Mouse (Mus musculus) urinary bladder, adult 2 months (tissue): ENCODE data around the gene Rnd3. TPM values are rescaled to one million over a fixed set of nuclear protein-coding genes. Genes with fewer than 3 reads are reported as not detected.

Source experiments
- DNase-seq: peaks from one replicate; pipeline ENCODE4 v3.0.0; 2022; ENCODE audit warnings: low spot score
- polyA plus RNA-seq: library from polyadenylated mRNA; depleted of rRNA; stranded (reverse); fragments of >200 nt; gene quantifications from 2 replicates; pipeline ENCODE4 v1.2.3, GENCODE M21; 2012; rRNA removed

Rnd3 gene
- 32.0 and 41.7 TPM in 2 replicates for polyA plus RNA-seq

- DNase-seq, result peak; percentile 94
These were observed at the start of gene Rnd3 for GRCm38 (mm10) chr2:51148975-51149374. TSS of gene Rnd3 (minus strand) at chr2:51149111.

- no peak for DNase-seq
These were observed 43.4 kb upstream of the Rnd3 start for GRCm38 (mm10) chr2:51192319-51192718.

GRCm38 (mm10) chr2:51185762-51186161, 36.9 kb upstream of the Rnd3 start:
- no peak for DNase-seq

GRCm38 (mm10) chr2:51182990-51183389, 34.1 kb upstream of the Rnd3 start:
- DNase-seq, result no peak

- DNase-seq, result no peak
These were observed 32.5 kb upstream of the Rnd3 start for GRCm38 (mm10) chr2:51181376-51181775.

GRCm38 (mm10) chr2:51179096-51179495, 30.2 kb upstream of the Rnd3 start:
- DNase-seq, result no peak

GRCm38 (mm10) chr2:51177615-51178014, 28.7 kb upstream of the Rnd3 start:
- no peak for DNase-seq

GRCm38 (mm10) chr2:51175276-51175675, 26.4 kb upstream of the Rnd3 start:
- DNase-seq, result no peak

GRCm38 (mm10) chr2:51161110-51161509, 12.2 kb upstream of the Rnd3 start:
- DNase-seq, result no peak

GRCm38 (mm10) chr2:51148454-51148853, 457 bp downstream of the Rnd3 start:
- peak; percentile 39 for DNase-seq

GRCm38 (mm10) chr2:51148065-51148407, 875 bp downstream of the Rnd3 start:
- DNase-seq, result no peak

GRCm38 (mm10) chr2:51147318-51148064, 1.4 kb downstream of the Rnd3 start:
- peak; percentile 83 for DNase-seq

- peak; percentile 81 for DNase-seq
These were observed 2.0 kb downstream of the Rnd3 start for GRCm38 (mm10) chr2:51146871-51147317.

- DNase-seq, result no peak
These were observed 3.0 kb downstream of the Rnd3 start for GRCm38 (mm10) chr2:51145838-51146470.

GRCm38 (mm10) chr2:51144380-51145120, 4.4 kb downstream of the Rnd3 start:
- DNase-seq, result no peak

- DNase-seq, result no peak
These were observed 6.5 kb downstream of the Rnd3 start for GRCm38 (mm10) chr2:51142422-51142821.

- DNase-seq, result no peak
These were observed 7.6 kb downstream of the Rnd3 start for GRCm38 (mm10) chr2:51141345-51141744.

GRCm38 (mm10) chr2:51140486-51140885, 8.4 kb downstream of the Rnd3 start:
- DNase-seq, result no peak

- DNase-seq, result no peak
These were observed 8.9 kb downstream of the Rnd3 start for GRCm38 (mm10) chr2:51139912-51140446.

GRCm38 (mm10) chr2:51139218-51139911, 9.5 kb downstream of the Rnd3 start:
- DNase-seq, result no peak

- DNase-seq, result no peak
These were observed 11.2 kb downstream of the Rnd3 start for GRCm38 (mm10) chr2:51137726-51138125.

GRCm38 (mm10) chr2:51132181-51132580, 16.7 kb downstream of the Rnd3 start:
- no peak for DNase-seq
